Mouse (Mus musculus): Measurements from ENCODE around the gene Dpep2nb. TPM values are rescaled to one million over a fixed set of nuclear protein-coding genes. Genes with fewer than 3 reads are reported as not detected.
"Not testable (repeated sequence)": the region's sequence is repeated elsewhere in the genome, so short reads cannot be mapped to it uniquely, and the experiment has no call there.

Gene Dpep2nb
- total RNA-seq, 2 experiments from 2014 or later = not detected

DNA sequence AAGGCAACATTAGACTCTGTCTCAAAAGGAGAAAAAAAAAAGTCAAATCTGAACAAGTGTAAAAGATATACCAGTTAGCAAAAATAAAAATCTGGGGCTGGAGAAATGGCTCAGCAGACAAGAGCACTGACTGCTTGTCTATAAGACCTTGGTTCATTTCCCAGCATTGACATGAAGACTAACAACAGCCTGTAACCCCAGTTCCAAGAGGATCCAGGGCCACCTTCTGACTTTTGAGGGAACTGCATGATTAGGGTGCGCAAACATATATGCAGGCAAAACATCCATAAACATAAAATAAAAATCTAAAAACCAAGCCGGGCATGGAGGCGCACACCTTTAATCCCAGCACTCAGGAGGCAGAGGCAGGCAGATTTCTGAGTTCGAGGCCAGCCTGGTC lies 638 bp upstream of the Dpep2nb start:
- no peak for DNase-seq

DNA sequence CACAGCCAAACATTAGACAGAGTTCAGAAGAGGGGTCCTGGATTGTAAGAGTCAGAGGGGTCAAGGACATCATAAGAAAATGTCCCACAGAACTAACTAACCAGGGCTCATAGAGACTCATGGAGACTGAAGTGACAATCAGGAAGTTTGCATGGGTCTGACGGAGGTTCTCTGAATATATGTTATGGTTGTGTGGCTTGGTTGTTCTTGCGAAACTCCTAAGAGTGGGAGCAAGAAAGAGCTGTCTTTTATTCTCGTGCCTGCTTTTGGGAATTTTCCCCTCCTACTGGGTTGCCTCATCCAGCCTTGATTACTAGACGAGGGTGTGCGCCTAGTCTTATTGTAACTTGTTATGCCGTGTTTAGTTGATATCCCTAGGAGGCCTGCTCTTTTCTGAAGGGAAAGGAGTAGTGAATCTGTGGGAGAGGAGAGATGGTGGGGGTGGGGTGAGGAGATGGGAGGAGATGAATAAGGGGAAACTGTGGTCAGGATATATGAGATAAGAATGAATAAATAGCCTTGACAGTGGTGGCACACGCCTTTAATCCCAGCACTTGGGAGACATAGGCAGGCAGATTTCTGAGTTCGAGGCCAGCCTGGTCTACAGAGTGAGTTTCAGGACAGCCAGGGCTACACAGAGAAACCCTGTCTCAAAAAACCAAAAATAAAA lies 1.1 kb downstream of the Dpep2nb start:
- DNase-seq = no peak

DNA sequence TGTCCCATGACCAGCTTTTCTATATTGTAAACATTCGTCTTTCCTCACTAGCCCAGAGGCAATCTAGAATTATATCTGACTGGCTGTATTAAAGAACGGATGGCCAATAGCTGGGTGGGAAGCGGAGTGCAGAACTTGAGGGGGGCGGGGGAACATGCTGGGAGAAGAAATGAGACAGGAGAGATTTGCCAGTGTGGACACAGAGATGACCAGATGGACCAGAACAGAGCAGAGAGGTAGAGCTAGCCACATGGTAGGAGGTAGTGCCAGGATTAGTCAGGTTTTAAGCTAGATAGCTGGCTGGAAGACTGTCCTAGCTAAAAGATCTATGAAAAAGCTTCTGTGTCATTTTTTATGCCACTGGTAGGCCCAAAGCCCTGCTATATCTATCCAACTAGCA lies 3.9 kb downstream of the Dpep2nb start:
- DNase-seq = no peak

DNA sequence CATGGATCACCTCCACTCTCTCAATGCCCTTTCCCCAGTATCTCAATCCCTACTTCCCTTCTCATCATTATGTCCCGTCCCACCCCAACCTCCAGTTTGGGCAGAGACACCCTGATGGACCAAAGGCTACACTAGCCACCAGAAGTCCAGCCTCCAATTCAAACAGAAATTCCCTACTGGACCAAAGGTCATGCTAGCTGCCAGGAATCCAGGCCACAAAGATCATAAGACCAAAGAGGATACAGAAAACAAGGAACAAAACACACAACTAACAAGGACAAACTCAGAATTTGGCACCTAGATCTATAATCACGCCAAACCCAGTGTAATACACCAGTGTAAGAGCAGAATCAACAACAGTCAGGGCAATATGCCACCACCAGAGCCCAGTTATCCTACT lies 6.8 kb downstream of the Dpep2nb start:
- DNase-seq = no peak

DNA sequence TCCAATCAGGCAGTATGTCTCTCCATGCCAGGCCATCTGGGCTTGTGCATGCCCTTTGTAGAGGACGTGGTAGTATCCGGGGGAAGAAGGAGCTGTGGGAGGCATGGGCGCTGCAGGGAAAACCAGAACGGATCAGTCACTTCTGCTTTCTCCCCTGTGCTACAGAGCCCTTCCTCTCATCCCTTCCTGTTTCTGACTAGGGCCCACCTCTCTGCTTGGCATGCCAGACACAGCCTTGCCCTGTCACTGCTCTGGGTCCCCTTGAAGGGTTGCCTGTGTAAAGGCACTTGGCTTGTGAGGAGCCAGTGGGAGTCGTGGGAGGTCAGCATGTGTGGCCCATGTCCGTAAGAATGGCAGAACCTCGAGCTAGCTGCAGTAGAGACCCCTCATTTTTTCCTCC lies 9.4 kb downstream of the Dpep2nb start:
- DNase-seq = no peak

DNA sequence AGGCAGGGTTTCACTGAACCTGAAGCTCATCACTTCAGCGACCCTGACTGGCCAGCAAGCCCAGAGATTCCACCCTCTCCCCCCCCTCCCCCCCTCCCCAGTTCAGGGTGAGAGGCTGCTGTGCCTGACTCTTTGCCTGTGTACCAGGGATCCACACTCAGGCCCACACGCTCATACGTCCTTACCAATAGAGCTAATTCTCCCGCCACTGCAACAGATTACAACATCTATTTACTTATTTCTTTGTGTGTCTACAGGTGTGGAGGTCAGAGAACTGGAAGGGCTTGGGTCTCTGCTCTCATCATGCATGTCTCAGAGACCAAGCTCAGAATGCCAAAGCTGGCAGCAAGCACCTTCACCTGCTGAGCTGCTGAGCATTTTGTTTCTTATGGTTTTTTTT lies 12.5 kb downstream of the Dpep2nb start:
- DNase-seq = no peak

DNA sequence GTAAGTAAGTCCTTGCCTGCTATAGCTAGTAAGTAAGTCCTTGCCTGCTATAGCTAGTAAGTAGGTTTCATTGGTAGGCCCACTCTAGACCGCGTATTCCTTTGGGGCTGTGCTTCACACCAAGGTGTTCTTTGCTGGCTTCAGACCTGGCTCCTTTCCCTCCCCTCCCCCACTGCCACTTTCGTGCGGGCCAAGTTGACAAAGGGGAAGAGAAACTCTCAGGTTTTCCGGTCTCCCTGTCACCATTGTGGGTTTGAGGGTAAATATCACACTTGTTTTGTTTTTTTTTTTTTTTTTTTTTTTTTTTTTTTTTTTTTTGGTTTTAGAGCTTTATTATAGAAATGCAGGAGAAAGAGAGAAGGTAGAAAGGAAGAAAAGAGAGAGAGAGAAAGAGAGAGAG lies 13.3 kb downstream of the Dpep2nb start:
- no peak for DNase-seq

DNA sequence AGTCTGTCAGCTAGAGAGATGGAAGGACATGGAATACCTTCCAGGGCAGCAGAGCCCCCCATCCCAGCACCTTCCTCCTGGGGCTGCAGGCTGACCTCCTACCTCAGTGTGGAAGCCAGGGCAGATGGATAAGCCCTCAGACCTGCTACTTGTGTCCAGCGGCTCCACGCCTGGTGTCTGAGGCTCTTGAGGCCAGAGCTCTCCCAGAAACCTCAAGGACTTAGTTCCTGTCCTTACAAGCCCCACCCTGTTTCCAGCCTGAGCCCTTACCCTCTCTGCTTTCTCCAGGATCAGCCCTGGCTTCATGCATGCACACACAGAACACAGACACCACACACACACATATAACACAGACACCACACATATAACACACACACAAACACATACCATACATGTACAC lies 14.2 kb downstream of the Dpep2nb start:
- DNase-seq = no peak

DNA sequence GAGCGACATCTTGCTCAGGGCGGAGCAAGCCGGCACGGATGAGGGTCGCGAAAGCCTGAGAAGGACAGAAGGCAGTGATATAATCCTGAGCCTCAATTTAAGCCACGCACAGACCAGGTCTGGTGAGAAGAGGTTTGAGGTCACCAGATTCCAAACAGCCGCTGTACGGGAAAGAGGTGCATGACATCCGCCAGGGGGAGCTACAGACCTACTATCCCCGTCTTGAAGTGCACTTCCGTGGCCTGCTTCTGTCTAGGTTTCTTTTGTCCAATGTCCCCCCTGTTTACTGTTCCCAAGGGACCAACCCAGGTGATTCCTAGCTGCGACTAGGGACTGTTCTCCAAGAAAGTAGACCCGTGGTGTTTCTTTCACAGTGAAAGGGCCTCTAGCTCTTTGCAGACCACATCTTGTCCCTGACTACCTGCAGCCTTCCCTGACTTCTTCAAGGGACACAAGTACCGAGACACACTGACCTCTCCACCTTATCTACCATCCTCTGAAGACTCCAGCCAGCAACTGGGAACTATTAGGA lies 14.9 kb downstream of the Dpep2nb start, which contains the start of gene Dus2:
TSS of gene Dus2 (plus strand) at position 482 of the 532 bp plus-strand sequence.
- peak; percentile 92 for DNase-seq

DNA sequence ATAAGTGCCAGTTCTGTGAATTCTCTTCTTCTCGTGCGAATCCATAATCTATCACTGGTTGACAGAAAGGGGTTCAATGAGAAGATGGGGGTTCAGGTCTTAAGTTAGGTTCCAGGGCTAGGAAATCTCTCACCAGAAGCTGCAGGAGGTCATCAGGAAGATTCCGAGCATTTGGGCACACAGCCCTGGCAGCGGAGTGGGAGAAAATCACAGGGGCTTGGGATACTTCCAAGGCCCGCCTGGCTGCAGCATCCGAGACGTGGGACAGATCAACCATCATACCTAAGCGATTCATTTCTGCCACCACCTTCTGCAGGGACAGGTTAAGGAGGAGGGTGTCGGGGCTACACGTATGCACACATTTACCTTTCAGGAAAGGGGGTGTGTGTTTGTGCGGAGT lies 17.2 kb downstream of the Dpep2nb start:
- no peak for DNase-seq

DNA sequence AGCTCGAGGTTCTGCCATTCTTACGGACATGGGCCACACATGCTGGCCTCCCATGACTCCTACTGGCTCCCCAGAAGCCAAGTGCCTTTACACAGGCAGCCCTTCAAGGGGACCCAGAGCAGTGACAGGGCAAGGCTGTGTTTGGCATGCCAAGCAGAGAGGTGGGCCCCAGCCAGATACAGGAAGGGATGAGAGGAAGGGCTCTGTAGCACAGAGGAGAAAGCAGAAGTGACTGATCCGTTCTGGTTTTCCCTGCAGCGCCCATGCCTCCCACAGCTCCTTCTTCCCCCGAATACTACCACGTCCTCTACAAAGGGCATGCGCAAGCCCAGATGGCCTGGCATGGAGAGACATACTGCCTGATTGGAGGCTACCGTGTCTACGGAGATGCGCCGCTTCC lies 22.4 kb downstream of the Dpep2nb start:
- not testable (repeated sequence) for DNase-seq

DNA sequence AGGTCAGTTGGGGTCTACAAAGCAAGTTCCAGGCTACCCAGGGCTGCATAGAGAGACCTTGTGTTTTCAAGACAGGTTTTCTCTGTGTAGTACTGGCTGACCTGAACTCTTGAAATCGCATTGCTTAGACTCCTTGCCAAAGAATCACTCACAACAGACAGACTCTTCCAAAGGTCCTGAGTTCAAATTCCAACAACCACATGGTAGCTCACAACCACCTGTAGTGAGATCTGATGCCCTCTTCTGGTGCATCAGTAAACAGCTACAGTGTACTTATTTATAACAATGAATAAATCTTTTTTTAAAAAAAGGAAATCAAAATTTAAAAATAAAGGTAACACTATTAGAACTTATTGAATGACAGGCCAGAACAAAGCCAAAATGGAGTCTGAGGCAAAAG lies 24.6 kb downstream of the Dpep2nb start:
- DNase-seq = no peak

DNA sequence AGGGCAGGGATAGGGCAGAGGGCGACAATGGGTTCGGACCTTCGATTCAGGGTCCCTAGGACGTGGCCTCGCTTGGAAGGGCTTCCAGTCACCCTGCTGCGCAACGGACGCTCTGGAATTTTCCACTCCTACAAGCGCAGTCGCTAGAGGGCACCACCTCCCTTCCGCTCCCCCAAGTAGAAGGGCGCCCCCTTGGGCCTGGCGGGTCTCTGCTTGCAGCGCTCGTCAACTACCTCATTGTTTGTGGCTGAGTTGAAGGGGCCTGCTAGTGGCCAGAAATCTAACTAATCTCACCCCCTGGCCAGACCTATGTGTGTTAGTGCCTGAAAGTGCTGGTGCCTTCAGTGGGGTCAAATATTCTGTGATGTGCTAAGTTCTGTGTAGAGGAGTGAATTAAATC lies 26.4 kb downstream of the Dpep2nb start, which contains the start of gene Dpep3:
TSS of gene Dpep3 (minus strand) at position 105 of the 400 bp plus-strand sequence.
- no peak for DNase-seq

DNA sequence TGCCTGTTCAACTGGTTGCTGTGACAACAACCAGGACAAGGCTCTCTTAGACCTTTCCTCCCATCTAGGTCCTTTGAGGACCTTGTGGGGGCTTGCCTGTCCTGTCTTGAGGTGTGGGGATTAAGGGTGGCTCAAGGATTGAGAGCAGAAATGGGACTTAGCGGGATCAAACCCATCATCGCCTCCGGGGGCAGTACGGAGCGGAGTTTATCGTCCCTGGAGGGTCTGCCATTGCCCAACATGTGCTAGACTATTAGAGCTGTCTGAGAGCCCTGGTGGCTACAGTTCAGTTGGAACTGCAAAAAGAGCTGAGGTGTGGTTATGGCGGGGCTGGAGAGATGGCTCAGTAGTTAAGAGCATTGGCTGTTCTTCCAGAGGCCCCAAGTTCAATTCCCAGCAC lies 30.4 kb downstream of the Dpep2nb start:
- DNase-seq = no peak

DNA sequence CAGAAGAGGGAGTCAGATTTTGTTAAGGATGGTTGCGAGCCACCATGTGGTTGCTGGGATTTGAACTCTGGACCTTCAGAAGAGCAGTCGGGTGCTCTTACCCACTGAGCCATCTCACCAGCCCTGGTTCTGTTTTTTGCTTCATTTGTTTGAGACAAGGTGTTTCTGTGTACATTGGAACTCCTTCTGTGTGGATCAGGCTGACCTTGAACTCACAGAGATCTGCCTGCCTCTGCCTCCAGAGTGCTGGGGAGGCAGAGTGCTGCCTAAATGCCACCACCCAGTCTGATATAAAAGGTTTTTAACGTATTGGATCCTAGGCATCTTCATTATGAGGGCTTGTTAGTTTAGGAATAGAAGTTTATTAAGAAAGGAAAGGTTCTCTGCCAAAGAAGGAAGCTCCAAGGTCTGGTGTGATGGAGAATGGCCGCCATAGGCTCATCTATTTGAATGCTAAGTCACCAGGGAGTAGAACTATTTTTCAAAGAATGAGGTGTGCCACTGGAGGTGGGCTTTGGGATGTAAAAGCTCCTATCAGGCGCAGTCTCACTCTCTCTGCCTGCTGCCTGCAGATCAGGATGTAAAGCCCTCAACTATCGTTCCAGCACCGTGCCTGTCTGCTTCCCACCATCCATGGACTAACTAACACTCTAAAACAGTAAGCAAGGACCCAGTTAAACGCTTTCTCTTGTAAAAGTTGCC lies 34.6 kb downstream of the Dpep2nb start:
- no peak for DNase-seq

DNA sequence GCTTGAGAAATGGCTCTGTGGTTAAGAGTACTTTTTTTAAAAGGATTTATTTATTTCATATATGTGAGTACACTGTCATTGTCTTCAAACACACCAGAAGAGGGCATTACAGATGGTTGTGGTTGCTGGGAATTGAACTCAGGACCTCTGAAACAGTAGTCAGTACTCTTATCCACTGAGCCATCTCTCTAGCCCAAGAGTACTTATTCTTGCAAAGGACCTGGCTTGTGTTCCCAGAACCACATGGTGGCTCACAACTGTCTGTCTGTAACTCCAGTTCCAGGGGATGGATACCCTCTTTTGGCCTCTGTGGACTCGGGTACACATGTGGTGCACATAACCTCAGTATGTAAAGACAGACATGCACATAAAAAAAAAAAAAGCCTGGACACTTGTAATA lies 36.4 kb downstream of the Dpep2nb start:
- no peak for DNase-seq

DNA sequence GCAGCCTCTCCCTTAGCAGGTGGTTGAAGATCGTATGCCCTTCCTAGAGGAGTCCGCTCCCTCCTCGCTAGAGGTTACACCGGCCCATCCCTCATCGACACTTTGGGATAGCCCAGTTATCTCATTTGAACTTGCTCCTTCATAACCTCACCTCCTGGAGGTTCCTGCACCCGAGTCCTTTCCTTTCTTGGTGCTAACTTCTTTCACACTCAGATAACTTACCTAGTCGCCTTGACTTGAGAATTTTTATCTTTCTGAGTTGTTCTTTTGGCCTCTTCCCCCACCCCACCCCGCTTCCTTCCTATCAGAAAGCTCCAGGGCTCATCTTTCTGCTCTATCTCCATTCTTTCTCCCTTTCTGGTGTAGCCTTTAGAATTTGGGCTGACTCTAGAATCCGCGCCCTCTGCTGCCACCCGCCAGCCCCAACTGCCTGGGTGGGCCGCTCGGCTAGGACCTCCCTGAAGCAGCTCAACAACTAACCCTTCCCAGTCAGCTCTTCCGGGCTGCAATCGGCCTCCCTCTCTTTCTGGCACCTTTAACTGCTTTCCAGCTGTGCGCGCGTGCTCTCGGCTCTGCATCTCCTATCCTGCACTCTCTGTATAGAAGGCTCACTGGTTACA lies 39.0 kb downstream of the Dpep2nb start:
- DNase-seq = peak; percentile 65

DNA sequence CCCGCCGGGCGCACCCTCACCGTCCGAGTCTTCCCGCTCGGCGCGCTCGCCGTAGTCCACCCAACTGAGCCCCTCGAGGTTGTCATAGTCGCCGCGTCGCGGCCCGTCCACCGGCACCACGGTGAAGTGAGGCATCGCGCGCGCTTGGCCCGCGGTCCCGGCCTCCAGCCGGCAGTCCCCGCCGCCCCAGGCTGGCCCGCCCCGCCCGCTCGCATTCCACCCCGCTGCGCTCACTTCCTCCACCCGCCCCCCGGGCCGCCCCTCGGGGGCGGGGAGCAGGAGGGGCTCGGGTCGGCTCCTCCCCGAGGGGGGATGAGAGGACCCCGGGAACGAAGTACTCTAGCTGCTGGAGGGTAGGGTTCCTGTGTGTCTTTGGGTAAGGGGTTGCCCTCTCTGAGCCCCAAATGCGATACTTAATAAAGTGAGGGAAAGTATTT lies 39.9 kb downstream of the Dpep2nb start, which contains the start of gene Slc12a4:
TSS of gene Slc12a4 (minus strand) at position 193 of the 437 bp plus-strand sequence.
- DNase-seq = peak; percentile 91

DNA sequence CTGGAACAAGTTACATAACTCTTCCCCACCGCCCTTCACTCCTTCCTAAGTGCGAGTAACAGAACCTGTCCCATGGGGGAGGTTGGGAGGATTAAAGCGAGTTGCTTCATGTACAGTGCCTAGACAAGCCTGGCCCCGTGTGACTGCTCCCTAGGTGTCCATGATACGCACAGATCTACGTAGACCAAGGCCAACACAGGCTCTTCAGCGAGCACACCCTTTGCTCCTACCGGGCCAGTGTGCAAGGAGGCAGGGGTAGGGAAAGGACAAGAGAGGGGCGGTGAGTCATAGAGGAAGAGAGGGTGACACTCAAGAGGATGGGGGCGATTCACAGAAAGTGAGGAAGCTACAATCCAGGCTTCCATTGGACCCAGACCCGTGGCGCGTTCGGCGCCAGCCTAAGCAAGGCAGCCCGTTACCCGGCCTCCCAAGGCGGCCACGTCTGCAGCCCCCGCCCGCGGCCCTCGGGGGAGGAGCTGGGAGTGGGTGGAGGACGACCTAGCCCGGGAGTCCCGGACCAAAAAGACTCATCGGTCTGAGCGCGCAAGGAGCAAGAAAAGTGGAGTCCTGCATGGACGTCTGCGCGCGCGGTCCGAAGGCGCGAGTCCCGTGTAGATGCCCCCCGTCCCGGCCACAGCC lies 40.4 kb downstream of the Dpep2nb start:
- DNase-seq = peak; percentile 75

DNA sequence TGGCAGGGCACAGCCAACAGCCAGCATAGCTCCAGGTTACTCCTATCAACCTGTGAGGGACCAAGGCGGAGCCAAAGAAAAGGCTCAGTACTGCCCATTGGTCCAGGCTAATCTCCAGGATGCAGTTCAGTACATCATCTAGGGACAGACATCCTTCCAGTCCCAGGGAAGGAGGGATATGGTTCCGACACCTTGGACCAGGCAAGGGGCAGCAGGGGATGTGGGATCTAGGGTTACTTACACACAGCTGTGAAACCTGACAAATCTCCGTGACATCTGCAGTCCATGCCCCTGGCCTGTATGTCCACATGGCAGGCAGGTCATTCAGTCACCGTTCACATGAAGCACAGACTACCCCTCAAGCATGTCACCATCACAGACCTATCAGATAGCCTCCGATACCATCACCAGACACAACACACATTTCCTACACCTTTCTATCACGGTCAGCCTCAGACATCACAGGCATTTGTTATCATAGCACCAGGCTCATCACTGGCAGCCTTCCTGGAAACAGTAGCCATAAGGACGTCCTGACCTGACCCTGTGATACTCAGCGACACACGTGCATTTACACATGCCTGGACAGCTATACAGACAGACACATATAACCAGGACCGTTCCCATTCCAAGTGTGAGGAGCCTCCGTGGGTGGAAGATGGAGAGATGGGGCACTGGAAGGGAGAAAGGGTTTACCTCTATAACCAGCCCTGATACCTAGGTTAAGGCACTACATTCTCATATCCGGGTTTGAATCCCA lies 41.1 kb downstream of the Dpep2nb start:
- DNase-seq = no peak

DNA sequence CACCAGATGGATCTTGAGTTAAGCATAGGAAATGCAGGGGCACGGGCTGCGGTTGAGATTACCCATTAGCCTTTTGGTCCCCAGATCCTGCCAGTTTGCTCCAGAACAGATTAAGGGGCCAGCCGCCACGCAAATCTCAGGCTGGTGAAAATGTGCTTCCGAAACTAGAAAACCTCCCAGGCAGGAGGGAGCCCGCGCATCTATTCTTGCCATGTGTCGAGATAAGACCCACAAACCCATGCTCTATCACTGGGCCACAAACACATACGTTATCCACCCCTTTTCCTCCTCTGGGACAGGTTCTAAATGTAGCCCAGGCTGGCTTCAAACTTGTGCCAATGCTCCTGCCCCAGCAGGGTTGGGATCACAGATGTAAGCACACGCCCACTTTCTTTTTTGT lies 44.2 kb downstream of the Dpep2nb start:
- DNase-seq = no peak

DNA sequence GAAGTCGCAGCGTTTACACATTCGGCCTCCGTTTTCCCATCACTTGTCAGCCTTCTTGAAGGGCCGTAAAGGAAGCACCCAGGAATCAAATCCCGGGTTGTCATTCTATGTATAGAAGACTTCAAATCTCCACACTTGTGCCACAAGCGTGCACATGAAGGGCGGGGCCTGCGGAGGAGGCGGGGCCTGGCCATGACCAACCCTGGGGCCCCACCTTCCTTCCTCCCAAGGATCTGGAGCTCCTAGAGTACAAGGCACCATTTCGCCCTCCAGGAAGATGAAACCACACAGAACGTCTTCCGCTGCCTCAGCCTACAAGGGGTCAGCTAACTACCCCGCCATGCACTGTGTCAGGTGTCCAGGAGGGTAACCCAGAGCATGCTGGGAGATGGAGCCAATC lies 44.7 kb downstream of the Dpep2nb start:
- DNase-seq = no peak
